Mouse (Mus musculus) forebrain, embryonic 14.5 days (tissue): Measurements from ENCODE around the gene Spata33. TPM values are rescaled to one million over a fixed set of nuclear protein-coding genes. Genes with fewer than 3 reads are reported as not detected.
"Not testable (repeated sequence)": the region's sequence is repeated elsewhere in the genome, so short reads cannot be mapped to it uniquely, and the experiment has no call there.

Source experiments
- ATAC-seq: fragments of 200-750 bp; cut with Nextera tagmentation; 2 replicates; pipeline ENCODE4 v1.8.0; 2017; ENCODE audit warnings: mild to moderate bottlenecking, moderate library complexity
- DNase-seq: peaks from one replicate; pipeline ENCODE4 v3.0.0-alpha.2; 2015; ENCODE audit warnings: low spot score
- H3K27ac ChIP-seq: fragments of 300-500 bp; sonication (generic); 2 replicates; pipeline ENCODE4 v1.5.1; 2014; ENCODE audit warnings: low read depth, mild to moderate bottlenecking, control low read depth, low read length, moderate library complexity
- H3K27me3 ChIP-seq: fragments of 300-500 bp; sonication (generic); replicated peaks from 2 replicates; pipeline ENCODE4 v1.6.1; 2014; ENCODE audit warnings: low read length, control low read depth, mixed read lengths; ENCODE audit not compliant: control insufficient read depth, insufficient read depth
- H3K36me3 ChIP-seq: fragments of 300-500 bp; sonication (generic); 2 replicates; pipeline ENCODE4 v1.6.1; 2014; ENCODE audit warnings: low read length, control low read depth; ENCODE audit not compliant: control insufficient read depth, insufficient read depth
- H3K4me1 ChIP-seq: fragments of 300-500 bp; sonication (generic); 2 replicates; pipeline ENCODE4 v1.6.1; 2014; ENCODE audit warnings: antibody characterized with exemption, low read length, control low read depth; ENCODE audit not compliant: control insufficient read depth, insufficient read depth
- H3K4me2 ChIP-seq: fragments of 300-500 bp; sonication (generic); 2 replicates; pipeline ENCODE4 v1.6.1; 2014; ENCODE audit warnings: mild to moderate bottlenecking, control low read depth, low read length
- H3K4me3 ChIP-seq: fragments of 300-500 bp; sonication (generic); 2 replicates; pipeline ENCODE4 v1.5.1; 2014; ENCODE audit warnings: low read depth, low read length, control low read depth
- H3K9ac ChIP-seq: fragments of 300-500 bp; sonication (generic); 2 replicates; pipeline ENCODE4 v1.6.1; 2014; ENCODE audit warnings: mild to moderate bottlenecking, low read length, control low read depth, moderate library complexity
- H3K9me3 ChIP-seq: fragments of 300-500 bp; sonication (generic); replicated peaks from 2 replicates; pipeline ENCODE4 v1.6.1; 2016; ENCODE audit warnings: low read length, control low read depth, mixed read lengths; ENCODE audit not compliant: control insufficient read depth
- WGBS: fragments of 180-500 bp; shearing (Covaris S2); extraction: QIAGEN DNeasy Blood & Tissue Kit; methylation state at CpG from one replicate; pipeline ENCODE4 v1.1.7; 2014; 5-methylcytosine and 5-hydroxymethylcytosine counted together
- polyA plus RNA-seq: library from polyadenylated mRNA; unstranded; fragments of >200 nt; fragmentation: Nextera tagmentation; extraction: Ambion mirVana; gene quantifications from 2 replicates; pipeline ENCODE4 v1.2.1, GENCODE M21; 2014

Spata33 gene
- polyA plus RNA-seq, 1 experiment from 2014 or later = 6.5 TPM

DNA sequence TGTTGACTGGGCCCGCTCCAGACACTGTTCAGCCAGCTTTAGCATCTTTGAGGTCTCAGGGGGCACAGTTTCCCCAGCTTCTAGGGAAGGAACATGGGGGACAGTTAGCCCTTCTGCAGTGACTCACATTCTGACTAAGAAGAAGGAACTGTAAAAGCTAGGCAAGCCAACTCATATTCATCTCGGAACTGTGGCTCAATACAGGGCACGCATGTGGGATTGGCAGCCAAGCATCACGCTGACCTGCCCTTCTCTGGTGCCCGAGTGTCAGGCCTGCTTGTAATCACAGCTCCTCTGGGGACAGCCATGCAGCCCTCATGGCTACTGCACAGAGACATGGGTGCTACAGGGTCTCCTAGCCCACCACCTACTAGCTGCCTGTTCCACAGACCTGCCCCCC lies 38.3 kb downstream of the Spata33 start:
- Histone ChIP-seq H3K4me3 (no peak overlapping the region), H3K36me3 (peaks cover 63% of the 10 kb centered on the region), H3K27ac (no peak overlapping the region), H3K4me2 (no peak overlapping the region), H3K4me1 (peaks cover 14% of the 10 kb centered on the region), H3K9ac (no peak overlapping the region; the same call in 1 of the 2 replicates), H3K27me3 (no peaks in the 10 kb centered on the region), H3K9me3 (no peaks in the 10 kb centered on the region)
- 95% methylated on average over 5 of the region's 5 CpGs for WGBS
- no peak for ATAC-seq
- DNase-seq = no peak

DNA sequence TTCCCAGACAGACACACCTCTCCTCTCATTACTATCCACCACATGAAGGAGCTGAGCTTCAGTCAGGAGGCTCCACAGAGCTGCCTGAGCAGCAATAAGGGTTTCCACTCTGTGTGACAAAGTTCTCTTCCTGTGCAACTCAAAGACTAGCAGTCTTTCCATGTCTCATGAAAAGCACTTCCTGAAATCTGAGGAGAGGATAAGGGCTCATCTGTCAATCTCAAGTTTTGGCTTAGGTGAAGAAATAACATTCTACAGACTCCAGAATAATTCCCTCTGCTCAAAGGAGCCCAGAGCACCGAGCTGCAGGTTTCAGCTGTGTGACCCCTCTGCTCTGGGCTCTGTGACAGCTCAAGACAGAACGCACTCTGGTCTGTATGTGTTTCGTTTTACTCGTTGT lies 40.3 kb downstream of the Spata33 start:
- Histone ChIP-seq H3K27me3 (no peaks in the 10 kb centered on the region), H3K27ac (no peak overlapping the region), H3K4me1 (peaks cover 14% of the 10 kb centered on the region), H3K4me3 (peak overlapping the region; percentile 98), H3K4me2 (peak overlapping the region; percentile 97), H3K36me3 (peaks cover 60% of the 10 kb centered on the region), H3K9me3 (no peaks in the 10 kb centered on the region), H3K9ac (peak overlapping the region; percentile 97)
- ATAC-seq (no peak), DNase-seq (no peak)
- 63% methylated on average over 4 of the region's 4 CpGs for WGBS

DNA sequence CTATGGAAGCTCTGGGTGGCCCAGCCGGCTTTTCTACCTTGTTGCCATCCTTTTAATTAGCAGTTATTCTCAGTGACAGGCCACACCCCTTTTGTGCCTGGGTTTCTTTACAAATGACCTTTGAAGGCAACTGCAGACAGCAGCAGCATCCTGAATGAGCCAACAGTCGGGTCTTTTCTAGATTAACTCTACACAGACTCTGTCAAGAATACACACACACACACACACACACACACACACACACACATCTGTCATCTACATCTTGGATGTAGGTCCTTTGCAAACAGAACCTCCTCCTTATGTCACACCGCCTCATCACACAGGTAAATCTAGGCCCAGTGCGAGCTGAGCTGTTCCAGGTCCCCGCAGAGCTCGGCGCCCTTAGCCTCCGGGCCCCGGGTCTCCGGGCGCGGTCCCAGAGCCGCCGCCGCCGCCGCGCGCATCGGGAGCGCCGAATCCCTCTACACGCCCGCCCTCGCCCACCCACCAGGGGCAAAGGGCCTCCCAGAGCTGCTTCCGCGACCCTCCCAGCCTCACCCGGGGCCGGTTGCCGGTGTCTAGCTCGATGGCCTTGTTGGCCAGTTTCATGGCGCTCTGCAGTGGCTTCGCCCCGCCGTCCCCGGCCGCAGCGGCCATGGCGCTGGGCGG lies 40.9 kb downstream of the Spata33 start:
- Histone ChIP-seq H3K27ac (peak overlapping the region; percentile 86), H3K4me3 (peak overlapping the region; percentile 98), H3K9ac (peak overlapping the region; percentile 97), H3K9me3 (no peaks in the 10 kb centered on the region), H3K4me2 (peak overlapping the region; percentile 97), H3K36me3 (peaks cover 60% of the 10 kb centered on the region), H3K4me1 (peaks cover 14% of the 10 kb centered on the region), H3K27me3 (no peaks in the 10 kb centered on the region)
- ATAC-seq (peak; percentile 71), DNase-seq (peak; percentile 41)
- WGBS = 0% methylated on average over 39 of the region's 40 CpGs

DNA sequence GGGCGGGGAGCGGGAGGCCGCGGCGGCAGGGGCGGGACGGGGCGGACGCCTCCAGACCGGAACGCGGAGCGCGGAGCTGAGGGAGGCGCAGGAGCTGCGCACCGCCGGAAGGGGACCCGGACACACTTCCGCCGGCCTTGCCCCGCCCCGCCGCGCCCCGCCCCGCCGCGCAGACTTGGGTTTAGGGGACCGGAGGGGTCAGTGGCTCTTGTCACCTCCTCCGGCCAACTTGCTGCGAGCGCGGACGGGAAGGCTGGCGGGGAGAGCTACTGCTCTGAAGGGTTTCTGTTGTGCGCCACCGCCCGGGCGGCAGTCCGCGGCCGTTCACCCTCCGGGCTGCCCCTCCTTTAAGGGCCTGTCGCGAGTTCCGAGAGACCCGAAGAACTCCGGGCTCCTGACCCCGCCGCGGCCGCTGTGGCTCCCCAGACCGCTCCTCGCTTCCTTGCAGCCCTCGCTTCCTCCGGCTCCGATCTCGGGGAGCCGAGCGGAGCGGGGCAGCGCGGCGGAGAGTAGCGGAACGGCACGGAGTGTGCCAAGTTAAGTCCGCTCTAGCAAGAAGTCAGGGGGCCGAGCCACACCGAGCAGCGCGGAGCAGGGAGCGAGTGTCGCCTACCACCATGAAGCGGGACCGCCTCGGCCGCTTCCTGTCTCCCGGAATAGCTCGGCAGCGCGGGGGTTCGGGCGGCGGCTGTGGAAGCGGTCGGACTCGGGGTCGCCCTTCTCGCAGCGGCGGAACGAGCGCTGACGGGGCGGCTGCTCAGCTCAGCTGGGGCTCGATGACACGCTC lies 41.7 kb downstream of the Spata33 start, which contains the start of the genes Zfp276 and Vps9d1:
TSS of gene Zfp276 (plus strand) at position 97 of the 787 bp plus-strand sequence.
TSS of gene Vps9d1 (minus strand) at position 250 of the 787 bp plus-strand sequence.
- peak within 1 kb of the TSS; percentile 97 for H3K9ac ChIP-seq
- H3K27me3 ChIP-seq = no peaks in the 10 kb centered on the region
- peaks cover 60% of the 10 kb centered on the region for H3K36me3 ChIP-seq
- ATAC-seq = peak; percentile 98
- H3K4me1 ChIP-seq = peaks cover 14% of the 10 kb centered on the region
- H3K27ac ChIP-seq = peak within 1 kb of the TSS; percentile 86
- under 1% methylated on average over 87 of the region's 99 CpGs for WGBS
- peak; percentile 85 for DNase-seq
- peak within 1 kb of the TSS; percentile 97 for H3K4me2 ChIP-seq
- peak within 1 kb of the TSS; percentile 98 for H3K4me3 ChIP-seq
- H3K9me3 ChIP-seq = no peaks in the 10 kb centered on the region

DNA sequence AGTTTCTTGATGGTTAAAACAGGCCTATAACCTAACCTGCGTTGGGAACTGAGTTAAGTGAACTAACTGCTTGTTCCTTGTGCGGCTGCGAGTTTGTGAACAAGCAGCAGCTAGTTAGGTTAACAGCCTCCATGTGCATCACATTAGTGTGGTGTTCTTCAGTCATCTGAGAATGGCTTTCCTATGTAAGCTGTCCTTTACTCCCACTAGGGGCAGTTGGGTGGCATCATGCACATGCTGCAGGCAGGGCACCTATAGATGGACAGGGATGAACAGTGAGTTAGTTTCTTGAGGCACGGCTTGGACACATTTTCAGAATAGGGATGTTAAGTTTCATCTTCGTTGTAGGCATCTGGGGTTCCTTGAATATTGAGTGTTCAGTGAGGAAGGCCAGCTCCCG lies 42.5 kb downstream of the Spata33 start:
- peaks cover 60% of the 10 kb centered on the region for H3K36me3 ChIP-seq
- no peak for ATAC-seq
- peak overlapping the region; percentile 97 for H3K9ac ChIP-seq
- WGBS = 76% methylated on average over 6 of the region's 6 CpGs
- peak overlapping the region; percentile 97 for H3K4me2 ChIP-seq
- no peaks in the 10 kb centered on the region for H3K27me3 ChIP-seq
- peaks cover 14% of the 10 kb centered on the region for H3K4me1 ChIP-seq
- H3K4me3 ChIP-seq = peak overlapping the region; percentile 98
- no peak overlapping the region for H3K27ac ChIP-seq
- H3K9me3 ChIP-seq = no peaks in the 10 kb centered on the region
- no peak for DNase-seq

DNA sequence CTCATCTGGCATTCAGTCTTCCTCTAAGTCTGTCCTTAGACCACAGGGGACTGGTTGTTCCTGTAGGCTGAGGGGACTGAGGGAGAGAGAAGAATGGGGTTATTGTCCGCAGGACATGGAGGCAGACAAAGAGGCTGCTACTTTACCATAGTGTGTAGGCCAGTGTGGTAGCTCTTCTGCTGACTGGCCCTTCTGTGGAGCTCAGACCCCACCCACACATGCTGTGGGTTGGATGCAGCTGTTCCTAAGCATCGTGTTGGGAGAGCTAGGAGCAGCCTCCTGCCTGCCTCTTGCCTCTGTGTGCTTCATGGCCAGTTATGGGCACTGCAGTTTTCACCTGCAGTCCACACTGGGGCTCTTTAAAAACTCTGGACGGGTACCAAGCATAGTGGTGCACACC lies 44.5 kb downstream of the Spata33 start:
- no peak overlapping the region for H3K4me3 ChIP-seq
- H3K36me3 ChIP-seq = peaks cover 58% of the 10 kb centered on the region
- H3K4me2 ChIP-seq = no peak overlapping the region
- peaks cover 14% of the 10 kb centered on the region for H3K4me1 ChIP-seq
- H3K27ac ChIP-seq = no peak overlapping the region
- no peak overlapping the region for H3K9ac ChIP-seq
- H3K27me3 ChIP-seq = no peaks in the 10 kb centered on the region
- no peak for ATAC-seq
- no peak for DNase-seq
- H3K9me3 ChIP-seq = no peaks in the 10 kb centered on the region
- 77% methylated on average over 3 of the region's 3 CpGs for WGBS

DNA sequence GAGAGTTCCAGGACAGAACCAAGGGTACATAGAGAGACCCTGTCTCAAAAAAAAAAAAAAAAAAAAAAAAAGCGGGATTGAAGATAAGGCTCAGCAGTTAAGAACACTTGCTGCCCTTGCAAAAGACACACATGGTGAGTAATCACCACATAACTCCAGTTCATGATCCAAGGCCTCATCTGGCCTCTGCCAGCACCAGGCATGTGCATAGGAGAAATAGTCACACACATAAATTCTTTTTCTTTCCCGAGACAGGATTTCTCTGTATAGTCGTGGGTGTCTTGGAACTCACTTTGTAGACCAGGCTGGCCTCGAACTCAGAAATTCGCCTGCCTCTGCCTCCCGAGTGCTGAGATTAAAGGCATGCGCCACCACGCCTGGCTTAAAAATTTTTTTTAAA lies 45.0 kb downstream of the Spata33 start:
- not testable (repeated sequence) for H3K27me3 ChIP-seq, H3K9ac ChIP-seq, H3K4me3 ChIP-seq, H3K9me3 ChIP-seq, ATAC-seq, H3K4me2 ChIP-seq, H3K27ac ChIP-seq, DNase-seq
- peaks cover 59% of the 10 kb centered on the region for H3K36me3 ChIP-seq
- peaks cover 14% of the 10 kb centered on the region for H3K4me1 ChIP-seq
- WGBS = 95% methylated on average over 8 of the region's 8 CpGs

DNA sequence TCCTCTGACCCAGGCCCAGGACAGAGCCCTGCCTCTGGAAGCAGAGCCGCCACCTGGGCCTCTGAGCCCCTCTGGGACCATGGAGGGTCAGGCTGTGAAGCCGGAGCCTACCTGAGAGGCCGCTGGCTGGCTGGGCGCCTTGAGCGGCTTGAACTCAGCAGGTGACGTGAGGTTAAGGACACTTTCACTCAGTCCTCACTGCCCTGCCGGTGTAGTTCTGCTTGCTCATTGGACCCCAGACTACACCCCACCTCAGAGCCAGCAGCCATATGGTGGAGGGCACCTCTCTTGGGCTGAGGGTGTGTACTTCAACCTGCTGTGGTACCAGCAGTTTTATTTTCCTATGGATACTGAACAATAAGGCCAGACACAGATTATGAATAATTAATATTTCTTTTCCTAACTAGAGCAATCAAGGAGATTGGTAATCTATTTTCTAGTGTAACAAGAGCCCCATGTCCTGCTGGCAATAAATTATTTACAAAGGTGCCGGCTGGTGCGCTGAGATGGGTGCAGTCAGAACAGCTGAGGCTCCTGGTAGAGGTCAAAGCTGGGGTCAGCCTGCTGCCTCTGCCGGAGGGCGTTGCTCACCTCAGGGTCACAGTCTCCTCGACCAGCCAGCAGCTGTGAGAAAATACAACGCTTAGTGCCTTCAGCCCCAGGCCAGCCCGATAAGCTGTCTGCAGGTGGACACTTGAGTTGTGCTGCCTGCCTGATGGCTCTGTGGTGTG lies 55.5 kb downstream of the Spata33 start:
- no peak overlapping the region for H3K27ac ChIP-seq
- no peak overlapping the region for H3K9ac ChIP-seq
- ATAC-seq (no peak), DNase-seq (no peak)
- 95% methylated on average over 14 of the region's 14 CpGs for WGBS
- no peaks in the 10 kb centered on the region for H3K27me3 ChIP-seq
- no peaks in the 10 kb centered on the region for H3K9me3 ChIP-seq
- H3K4me2 ChIP-seq = no peak overlapping the region
- no peaks in the 10 kb centered on the region for H3K4me1 ChIP-seq
- H3K4me3 ChIP-seq = no peak overlapping the region
- H3K36me3 ChIP-seq = peaks cover 78% of the 10 kb centered on the region
